Mouse (Mus musculus): ENCODE data around the gene Lrrc3c.

GRCm38 (mm10) chr11:98586892-98587563 lies 11.1 kb upstream of the Lrrc3c start, which contains the start of gene Ormdl3:
- TF ChIP-seq MAX (IDR thresholded peaks at IDR 0.05) (peak; percentile 24), CTCF (IDR thresholded peaks at IDR 0.05; ENCODE audit: control insufficient read depth, insufficient read depth, insufficient read length) (no peak), FOSL1 (IDR thresholded peaks at IDR 0.05; ENCODE audit: insufficient read depth, low read length, poor library complexity, severe bottlenecking) (no peak)

Data from C2C12 (cell line).